Mouse (Mus musculus) layer of hippocampus, adult 9-10 months (tissue): ENCODE results near the gene Nmnat2.

ENCODE experiments used
- DNase-seq: peaks from one replicate; pipeline ENCODE4 v3.0.0; 2022; ENCODE audit warnings: low spot score

Nmnat2 gene

GRCm38 (mm10) chr1:152986981-152987380, 32.2 kb downstream of the Nmnat2 start:
- DNase-seq = no peak

DNA sequence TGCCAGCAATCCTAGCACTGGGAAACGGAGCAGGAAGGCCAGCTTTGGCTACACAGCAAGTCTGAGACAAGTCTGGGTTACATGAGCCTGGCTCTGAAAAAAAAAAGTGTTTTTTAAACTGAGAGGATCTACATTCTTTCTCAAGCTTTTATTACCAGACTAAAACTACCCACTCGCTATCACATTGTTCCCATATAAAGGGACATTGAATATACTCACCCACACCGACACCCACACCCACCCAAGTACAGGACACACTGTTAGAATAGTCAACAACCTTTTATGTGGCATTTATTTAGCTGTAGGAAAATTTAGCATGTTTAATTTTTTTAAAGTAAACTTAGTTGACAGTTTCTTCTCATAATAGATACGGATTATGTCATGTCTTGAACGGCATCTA, 35.3 kb downstream of the Nmnat2 start:
- no peak for DNase-seq

DNA sequence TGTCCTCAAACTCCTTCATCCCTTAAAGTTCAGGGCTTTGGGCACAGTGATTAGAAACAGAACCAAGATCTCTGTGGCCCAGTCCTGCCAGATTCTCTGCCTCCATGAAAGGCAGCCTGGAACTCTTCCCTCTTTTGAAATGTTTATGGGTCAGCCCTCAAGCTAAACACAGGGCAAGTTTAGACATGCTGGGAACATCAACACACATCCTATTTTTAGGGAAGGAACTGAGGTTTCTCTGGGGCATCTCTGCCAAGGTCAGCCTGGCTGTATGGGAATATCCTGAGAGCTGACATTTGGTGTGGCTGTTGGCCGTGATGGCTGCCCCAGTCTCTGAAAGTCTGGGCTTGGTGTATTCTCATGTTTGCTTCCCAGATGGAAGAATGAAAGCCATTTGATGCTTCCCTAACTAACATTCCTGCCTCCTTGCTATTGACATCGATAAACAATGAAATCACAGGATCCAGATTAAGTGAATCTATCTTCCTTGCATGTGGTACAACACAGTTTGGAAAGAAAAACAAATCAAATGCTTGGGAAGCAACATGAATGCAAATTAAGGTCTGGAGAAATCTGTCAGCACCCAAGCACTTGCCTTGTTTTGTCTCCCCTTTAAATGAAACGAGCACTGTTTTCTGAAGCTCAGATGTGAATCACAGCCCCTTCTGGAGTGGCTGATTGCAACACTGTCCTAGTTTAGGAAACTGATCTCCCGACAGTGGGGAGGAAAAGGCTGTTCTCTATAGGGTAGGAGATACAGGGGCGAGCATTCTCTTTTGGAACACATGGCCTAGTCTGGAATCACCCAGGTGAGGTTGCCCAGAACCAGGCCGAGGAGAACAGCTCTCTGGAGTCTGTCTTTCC, 37.7 kb downstream of the Nmnat2 start:
- no peak for DNase-seq

DNA sequence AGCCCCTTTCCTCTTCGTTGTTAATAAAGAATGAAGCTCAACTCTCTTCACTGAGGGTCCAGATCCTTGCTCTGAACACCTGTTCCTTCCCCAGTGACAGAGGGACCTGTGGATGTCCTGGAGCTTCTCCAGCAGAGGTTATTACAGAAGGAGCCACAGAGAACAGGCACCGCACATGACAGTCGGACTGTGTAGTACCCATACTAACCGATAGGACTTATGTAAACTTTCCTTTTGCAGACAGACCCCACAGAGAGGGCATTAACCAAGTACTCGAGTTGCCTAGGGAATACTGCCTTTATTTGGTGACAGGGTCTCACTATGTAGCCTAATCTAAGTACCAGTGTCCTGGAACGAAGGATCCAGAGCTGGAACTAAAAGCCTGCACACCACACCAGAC, 39.0 kb downstream of the Nmnat2 start:
- no peak for DNase-seq

- DNase-seq = no peak
These were observed 45.2 kb downstream of the Nmnat2 start for GRCm38 (mm10) chr1:152999983-153000382.

GRCm38 (mm10) chr1:153000486-153001228, 45.9 kb downstream of the Nmnat2 start:
- no peak for DNase-seq

DNA sequence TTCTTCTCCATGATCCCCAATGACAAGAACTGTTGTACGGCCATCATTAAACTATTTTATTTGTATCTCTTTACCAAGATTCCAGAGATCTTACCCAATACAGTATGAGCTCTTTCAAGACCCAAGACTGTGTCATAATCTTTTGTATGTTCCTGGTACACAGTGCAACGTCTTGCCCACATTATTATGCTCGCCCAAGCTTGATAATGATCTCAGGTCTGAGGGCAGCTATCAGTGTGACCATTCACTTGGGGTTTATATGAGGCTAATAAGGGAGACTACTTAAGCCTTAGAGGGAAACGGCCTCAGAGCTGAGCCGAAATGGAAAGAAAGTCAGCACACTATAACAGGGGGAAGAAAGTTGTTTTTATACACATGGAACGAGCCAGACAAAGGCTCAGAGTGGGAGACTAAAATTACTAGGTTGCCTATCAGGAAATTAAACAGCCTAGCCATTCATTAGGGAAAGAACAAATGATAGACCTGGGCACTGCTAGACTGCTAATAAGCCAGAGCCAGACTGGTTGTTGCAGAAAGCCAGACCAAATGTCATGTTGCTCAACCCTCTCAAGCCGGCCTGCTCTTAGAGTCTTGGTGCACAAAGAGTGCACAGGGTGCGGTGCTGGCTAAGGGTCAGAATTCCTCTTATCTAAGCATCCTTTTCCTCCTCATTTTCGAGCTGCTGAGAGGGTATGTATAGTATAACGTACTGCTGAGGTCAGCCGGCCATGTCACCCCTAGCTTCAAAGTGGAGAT, 47.7 kb downstream of the Nmnat2 start:
- DNase-seq = no peak

DNA sequence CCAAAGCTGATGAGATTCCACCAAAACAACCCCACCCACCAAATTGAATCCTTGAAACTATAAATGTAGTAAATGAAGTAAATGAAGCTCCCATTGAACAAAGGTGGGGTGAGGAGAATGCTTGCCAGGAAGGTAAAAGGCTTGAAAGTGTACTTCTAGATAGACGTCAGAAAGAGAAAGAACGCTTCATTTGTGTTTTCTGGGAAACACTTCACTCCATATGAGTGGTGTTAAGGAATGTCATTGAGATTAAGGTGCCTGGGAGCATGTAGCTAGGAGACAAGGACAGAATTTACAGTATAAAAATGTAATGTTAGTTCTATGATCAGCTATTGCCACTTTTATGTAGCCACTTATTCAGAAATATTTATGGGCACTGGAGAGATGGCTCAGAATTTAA, 49.7 kb downstream of the Nmnat2 start:
- no peak for DNase-seq

DNA sequence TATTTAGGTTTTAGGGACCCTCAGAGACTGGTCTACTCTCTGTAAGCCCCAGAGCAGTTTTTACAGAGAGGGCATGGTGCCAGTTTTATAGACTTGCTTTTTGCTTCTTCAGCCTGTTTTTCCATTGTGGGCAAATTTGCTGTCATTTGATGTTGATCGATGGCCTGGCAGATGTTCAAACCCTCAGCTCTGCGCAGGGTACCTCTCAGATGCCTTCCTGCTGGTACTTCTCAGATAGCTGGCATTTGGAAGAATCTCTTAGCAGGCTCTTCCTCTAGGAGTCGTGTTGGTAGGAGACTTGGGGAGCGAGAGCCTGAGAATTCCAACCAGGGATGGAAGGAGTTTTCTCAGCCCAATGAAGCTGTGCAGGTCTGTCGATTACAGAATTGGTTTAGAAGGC, 51.3 kb downstream of the Nmnat2 start:
- DNase-seq = no peak

GRCm38 (mm10) chr1:153006761-153007160, 52.0 kb downstream of the Nmnat2 start:
- no peak for DNase-seq

DNA sequence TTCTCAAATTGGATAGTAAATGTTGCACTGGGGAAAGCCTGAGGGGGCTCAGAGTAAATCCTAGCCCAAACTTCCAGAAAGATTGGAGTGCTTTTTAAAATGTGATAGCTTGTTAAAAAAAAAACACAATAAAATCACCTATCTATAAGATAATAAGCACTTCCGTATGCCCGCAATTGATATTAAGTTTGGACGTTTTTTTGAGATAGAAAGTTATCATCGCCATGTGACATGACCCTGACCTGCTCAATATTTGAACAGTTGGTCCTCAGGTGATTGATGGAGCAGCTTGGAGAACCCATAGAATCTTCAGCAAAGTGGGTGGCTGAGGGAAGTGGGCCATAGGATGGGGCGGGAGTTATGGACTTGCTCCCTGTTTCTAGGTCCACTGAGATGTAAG, 52.5 kb downstream of the Nmnat2 start:
- no peak for DNase-seq

- no peak for DNase-seq
These were observed 53.0 kb downstream of the Nmnat2 start for GRCm38 (mm10) chr1:153007824-153008223.

DNA sequence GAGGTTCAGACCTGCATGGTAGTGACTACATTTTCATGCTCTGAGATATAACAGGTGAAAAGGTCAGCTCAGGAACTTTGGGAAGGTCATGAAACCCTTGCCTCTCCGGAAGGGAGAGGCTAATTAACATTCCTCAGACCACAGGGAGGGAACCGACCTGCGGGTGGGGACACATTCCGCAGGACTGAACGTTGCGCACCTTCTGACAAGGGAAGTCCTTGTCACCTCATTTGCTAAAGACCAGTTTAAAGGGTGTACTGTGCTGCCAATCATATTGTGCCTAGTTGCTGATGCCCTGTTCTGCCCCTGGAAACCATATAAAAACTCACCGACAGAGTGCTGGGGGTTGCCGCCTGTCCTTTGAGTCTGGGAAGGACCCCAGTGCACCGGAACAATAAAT, 54.5 kb downstream of the Nmnat2 start:
- DNase-seq = no peak

DNA sequence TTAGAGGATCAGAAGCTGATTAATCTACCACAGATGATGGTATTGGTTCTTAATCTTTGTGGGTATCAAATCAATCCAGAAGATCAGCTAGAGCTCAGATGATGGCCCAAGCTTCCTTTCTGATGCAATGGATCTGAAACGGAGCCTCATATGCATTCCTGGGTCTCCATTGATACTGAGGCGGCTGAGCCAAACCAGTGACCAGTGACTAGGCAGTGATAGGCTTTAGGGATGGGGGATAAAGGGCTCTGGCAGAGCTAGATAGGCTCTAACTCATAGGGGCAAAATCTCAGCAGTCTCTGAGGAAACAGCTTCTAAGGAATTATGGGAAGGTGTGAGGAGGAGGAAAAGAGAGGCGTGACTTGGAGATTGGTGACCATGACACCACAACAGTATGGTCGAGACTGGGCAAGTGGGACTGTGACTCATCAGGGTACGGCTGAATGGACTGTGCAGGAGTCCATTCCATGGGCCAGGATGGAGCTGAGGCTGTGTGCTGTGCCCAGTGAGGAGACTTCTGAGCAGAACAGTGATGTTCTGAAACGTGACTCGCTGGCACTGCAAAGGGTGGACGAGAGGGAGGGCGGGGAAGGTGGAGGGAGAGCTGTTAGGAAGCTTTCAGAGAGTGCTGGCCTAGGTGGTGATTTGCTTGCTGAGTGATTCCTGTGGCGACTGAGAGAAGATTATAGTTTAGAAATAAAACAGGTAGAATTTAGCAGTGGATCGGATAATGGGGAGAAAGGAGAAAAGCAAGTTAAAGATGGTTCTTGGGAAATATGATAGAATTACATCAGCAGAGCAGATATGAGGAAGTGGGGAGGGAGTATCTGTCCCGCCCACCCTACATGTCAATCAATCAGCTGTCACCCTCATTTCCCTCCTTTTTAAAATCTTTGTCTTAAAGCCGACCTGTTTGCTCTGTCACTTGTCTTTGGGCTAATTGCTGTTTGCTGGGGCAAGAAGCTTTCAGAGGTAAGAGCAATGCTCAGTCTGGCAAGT, 55.9 kb downstream of the Nmnat2 start:
- no peak for DNase-seq

DNA sequence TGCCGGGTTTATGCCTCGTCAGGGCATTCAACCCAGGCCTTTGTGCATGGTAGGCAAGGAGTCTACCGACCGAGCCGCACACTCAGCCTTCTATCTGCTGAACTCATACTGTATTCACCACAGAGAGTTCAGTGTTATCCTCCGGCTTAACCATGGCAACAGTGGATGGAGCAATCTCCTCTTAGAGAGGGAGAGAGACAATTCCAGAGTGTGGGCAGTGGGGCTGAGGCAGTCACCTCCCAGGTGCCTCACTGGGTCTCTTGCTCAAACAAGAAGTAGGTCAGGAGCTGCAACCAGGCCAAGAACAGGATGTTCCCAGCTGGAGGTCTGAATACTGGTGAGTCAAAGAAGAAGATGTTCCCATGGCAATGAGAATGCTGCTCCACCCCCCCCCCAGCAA, 56.8 kb downstream of the Nmnat2 start:
- no peak for DNase-seq

DNA sequence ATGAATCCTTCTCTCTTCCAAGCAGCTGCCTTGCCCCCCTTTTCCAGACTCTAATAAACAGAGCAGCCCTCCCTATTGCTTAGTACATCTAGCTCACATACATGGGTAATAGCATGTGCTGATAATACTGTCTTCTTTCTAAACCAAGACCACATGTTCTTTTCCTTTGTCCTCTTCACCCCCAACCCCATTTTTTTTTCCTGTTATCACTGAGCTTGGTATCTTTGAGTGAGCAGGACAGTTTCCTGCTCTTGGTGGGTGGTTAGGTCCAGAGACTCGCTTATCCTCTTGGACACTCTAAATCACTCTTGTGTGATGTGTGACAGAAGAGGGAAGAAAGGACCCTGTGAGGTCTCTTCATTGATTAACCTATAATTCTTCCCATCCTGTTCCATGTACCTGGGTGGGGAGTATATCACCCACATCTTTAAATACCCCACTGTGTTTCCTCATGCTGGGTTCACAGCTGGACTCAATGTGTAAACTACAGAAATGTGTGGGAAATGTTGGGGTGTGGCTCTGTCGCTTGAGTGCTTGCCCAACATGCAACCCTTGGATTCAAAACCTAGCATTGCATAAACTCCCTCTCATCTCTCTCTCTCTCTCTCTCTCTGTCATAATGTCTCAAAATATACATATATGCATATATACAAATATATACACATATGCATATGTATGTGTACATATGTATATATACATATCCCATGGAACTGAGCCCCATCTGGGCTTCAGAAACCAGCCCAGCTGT, 58.9 kb downstream of the Nmnat2 start:
- DNase-seq = no peak

- DNase-seq = no peak
These were observed 59.8 kb downstream of the Nmnat2 start for GRCm38 (mm10) chr1:153014431-153015186.

DNA sequence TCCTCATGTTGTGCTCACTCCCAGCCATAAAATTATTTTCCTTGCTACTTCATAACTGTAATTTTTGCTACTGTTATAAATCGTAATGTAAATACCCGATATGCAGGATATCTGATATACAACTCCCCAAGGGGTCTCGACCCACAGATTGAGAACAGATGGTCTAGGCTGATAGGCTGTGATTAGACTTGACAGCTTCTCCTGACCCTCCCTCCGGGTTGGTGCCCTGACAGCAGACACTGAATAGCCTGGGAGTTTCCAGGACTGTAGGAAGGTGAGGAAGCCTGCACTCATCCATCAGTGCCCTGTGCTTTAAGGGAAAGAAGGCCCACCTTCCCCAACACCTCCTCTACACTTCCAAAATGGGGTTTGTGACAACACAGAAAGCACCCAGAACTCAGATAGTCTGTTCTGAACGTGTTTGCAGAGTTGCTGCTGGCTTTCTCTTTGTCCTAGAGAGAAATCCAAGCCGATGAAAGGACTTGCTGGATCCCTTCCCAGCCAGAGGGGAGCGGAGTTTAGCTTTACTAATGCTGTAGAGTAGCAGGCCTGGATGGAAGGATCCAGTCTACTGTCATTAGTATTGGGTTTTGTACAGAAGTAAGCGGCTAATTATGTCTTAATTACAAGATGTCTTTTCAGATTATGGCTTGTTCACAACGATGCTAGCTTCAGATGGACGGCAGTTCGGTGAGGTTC, 61.8 kb downstream of the Nmnat2 start:
- no peak for DNase-seq

- DNase-seq = no peak
These were observed 64.3 kb downstream of the Nmnat2 start for GRCm38 (mm10) chr1:153019128-153019527.
